Mouse (Mus musculus) forelimb bud, embryonic 11.5 days (tissue): ENCODE measurements around the gene Ctcfl.

ENCODE experiments used
- DNase-seq: peaks from one replicate; pipeline ENCODE4 v3.0.0-alpha.2; 2012; ENCODE audit warnings: low read depth, low spot score

The Ctcfl gene

DNA sequence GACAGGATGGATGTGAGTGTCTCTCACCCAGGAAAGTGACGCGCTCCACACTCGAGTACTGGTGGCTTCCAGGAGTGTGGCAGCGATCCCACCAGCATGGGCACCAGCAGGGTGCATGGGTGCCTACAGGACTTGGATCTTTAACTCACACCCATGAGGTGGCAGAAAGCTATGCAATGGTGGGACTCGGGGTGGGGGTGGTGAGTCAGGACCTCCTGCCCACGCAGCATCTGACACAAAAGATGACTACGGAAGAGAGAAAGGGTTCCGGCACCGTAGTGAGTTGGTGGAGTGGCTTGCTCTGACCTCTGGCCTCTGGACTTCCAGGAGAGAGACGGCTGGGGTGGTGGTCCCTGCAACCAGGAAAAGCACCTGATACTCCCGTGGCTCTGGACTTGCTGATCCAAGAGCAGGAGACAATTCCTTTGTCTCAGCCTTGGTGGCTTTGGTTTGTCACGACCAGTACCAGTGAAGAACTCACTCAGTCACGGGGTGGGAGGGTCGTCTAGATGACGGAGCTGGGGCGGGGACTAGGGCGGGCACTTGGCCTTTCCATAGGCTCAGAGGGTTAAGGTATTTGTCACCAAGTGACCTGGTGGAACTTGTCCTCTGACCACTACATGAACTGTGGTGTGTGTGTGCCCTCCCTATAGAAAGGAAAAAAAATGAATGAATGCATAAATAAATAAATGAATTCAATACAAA is 71.1 kb downstream of the Ctcfl start:
- DNase-seq = no peak

DNA sequence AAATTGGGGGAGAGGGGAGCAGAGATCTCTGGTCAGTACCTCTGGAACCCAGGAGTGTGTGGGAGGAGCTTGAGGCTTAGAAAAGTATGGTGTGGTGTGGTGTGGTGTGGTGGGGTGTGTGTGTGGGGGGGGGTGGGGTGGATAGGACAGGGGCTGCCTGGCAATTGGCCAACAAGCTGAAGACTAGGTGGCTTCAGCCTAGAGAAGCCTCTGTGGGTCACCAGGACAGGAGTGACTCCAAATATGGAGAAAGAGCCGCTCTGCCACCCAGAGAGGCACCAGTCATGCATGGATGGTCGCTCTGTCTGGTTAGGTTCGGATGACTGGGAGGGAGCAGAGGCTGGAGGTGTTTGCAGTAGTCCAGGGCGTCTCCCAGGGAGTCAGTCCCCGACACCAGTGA is 71.9 kb downstream of the Ctcfl start:
- no peak for DNase-seq

GRCm38 (mm10) chr2:173046582-173047297 is 72.6 kb downstream of the Ctcfl start:
- DNase-seq = no peak

- DNase-seq = no peak
Observed at GRCm38 (mm10) chr2:173044198-173044970, 74.9 kb downstream of the Ctcfl start.
